Mouse (Mus musculus) CH12.LX (cell line): ENCODE data around the gene Gfra4. TPM values are rescaled to one million over a fixed set of nuclear protein-coding genes. Genes with fewer than 3 reads are reported as not detected.
"Not testable (repeated sequence)": the region's sequence is repeated elsewhere in the genome, so short reads cannot be mapped to it uniquely, and the experiment has no call there.

ENCODE experiments used
- DNase-seq: peaks from one replicate; pipeline ENCODE4 v3.0.0-alpha.2; 2013; ENCODE audit errors: extremely low read depth
- H3K27ac ChIP-seq: 2 replicates; pipeline ENCODE4 v1.5.1; 2012; ENCODE audit warnings: low read depth, mild to moderate bottlenecking, control low read depth, moderate library complexity; ENCODE audit not compliant: insufficient read depth
- H3K27me3 ChIP-seq: replicated peaks from 2 replicates; pipeline ENCODE3; 2012; ENCODE audit warnings: inconsistent platforms
- H3K36me3 ChIP-seq, 2 experiments: replicated peaks in 1 of 2; 2 replicates each; pipeline versions ENCODE3 to v1.6.1; 2012; ENCODE audit warnings: inconsistent platforms in 1 of 2, low read length in 1 of 2, mild to moderate bottlenecking in 1 of 2, mixed read lengths in 1 of 2, moderate library complexity in 1 of 2; ENCODE audit not compliant: control insufficient read depth in 1 of 2, insufficient read depth in 1 of 2
- H3K4me1 ChIP-seq, 2 experiments: 2 replicates each; pipeline ENCODE4 v1.6.1; 2012; ENCODE audit warnings: inconsistent platforms in 1 of 2, moderate library complexity in 1 of 2; ENCODE audit not compliant: insufficient read depth in 2 of 2, control insufficient read depth in 1 of 2
- H3K4me2 ChIP-seq: 2 replicates; pipeline ENCODE4 v1.6.1; 2012; ENCODE audit warnings: low read depth, mild to moderate bottlenecking, control low read depth; ENCODE audit not compliant: poor library complexity, insufficient read depth, severe bottlenecking
- H3K4me3 ChIP-seq, 3 experiments: fragments of 150-350 bp in 1 of 3; sonication (generic) in 1 of 3; replicated peaks in 1 of 3; 2 replicates each; pipeline versions ENCODE3 to v1.5.1; 2011 to 2012; ENCODE audit warnings: low read depth in 2 of 3, low read length in 2 of 3, mild to moderate bottlenecking in 2 of 3, moderate library complexity in 2 of 3, control low read depth in 1 of 3, improper control_type of control experiment in 1 of 3, inconsistent platforms in 1 of 3, mixed read lengths in 1 of 3; ENCODE audit not compliant: poor library complexity in 1 of 3
- H3K79me2 ChIP-seq: replicated peaks from 2 replicates; pipeline ENCODE4 v1.6.1; 2012; ENCODE audit warnings: mild to moderate bottlenecking, moderate library complexity; ENCODE audit not compliant: control insufficient read depth, poor library complexity, insufficient read depth, severe bottlenecking; ENCODE audit errors: extremely low read depth
- H3K9ac ChIP-seq: 2 replicates; pipeline ENCODE4 v1.6.1; 2012; ENCODE audit warnings: low read depth, mild to moderate bottlenecking, control low read depth, moderate library complexity; ENCODE audit not compliant: insufficient read depth
- H3K9me3 ChIP-seq: replicated peaks from 2 replicates; pipeline ENCODE3; 2012; ENCODE audit warnings: low read length, inconsistent platforms, mixed read lengths
- BHLHE40 ChIP-seq: IDR thresholded peaks from 2 replicates; pipeline ENCODE4 v1.6.1; 2011; ENCODE audit warnings: mild to moderate bottlenecking, low read depth, low read length, improper control_type of control experiment
- CHD1 ChIP-seq: IDR thresholded peaks from 2 replicates; pipeline ENCODE4 v1.6.1; 2012; ENCODE audit warnings: low read depth, low read length, improper control_type of control experiment, inconsistent platforms
- EP300 ChIP-seq: IDR thresholded peaks from 2 replicates; pipeline ENCODE4 v1.6.1; 2011; ENCODE audit warnings: low read length, improper control_type of control experiment
- ETS1 ChIP-seq: conservative IDR thresholded peaks from 2 replicates; pipeline ENCODE4 v1.6.1; 2012; ENCODE audit warnings: low read depth, mild to moderate bottlenecking, inconsistent platforms, low read length, improper control_type of control experiment, moderate library complexity
- JUN ChIP-seq: IDR thresholded peaks from 2 replicates; pipeline ENCODE4 v1.6.1; 2011; ENCODE audit warnings: low read depth, mild to moderate bottlenecking, low read length, improper control_type of control experiment, moderate library complexity; ENCODE audit not compliant: insufficient read depth
- JUND ChIP-seq: conservative IDR thresholded peaks from 2 replicates; pipeline ENCODE4 v1.6.1; 2011; ENCODE audit warnings: low read depth, low read length, improper control_type of control experiment
- KAT2A ChIP-seq: IDR thresholded peaks from 2 replicates; pipeline ENCODE4 v1.6.1; 2012; ENCODE audit warnings: low read length, improper control_type of control experiment, inconsistent platforms; ENCODE audit not compliant: insufficient replicate concordance
- MAFK ChIP-seq: IDR thresholded peaks from 2 replicates; pipeline ENCODE4 v1.6.1; 2011; ENCODE audit warnings: low read length, improper control_type of control experiment; ENCODE audit not compliant: insufficient replicate concordance
- MEF2A ChIP-seq: IDR thresholded peaks from 2 replicates; pipeline ENCODE4 v1.6.1; 2014; ENCODE audit warnings: low read depth, mild to moderate bottlenecking, inconsistent platforms, low read length, improper control_type of control experiment, borderline replicate concordance
- NELFE ChIP-seq: IDR thresholded peaks from 2 replicates; pipeline ENCODE4 v1.6.1; 2011; ENCODE audit warnings: low read depth, low read length, improper control_type of control experiment
- NRF1 ChIP-seq: IDR thresholded peaks from 2 replicates; pipeline ENCODE4 v1.6.1; 2014; ENCODE audit warnings: low read depth, mild to moderate bottlenecking, inconsistent platforms, low read length, improper control_type of control experiment, moderate library complexity
- PAX5 ChIP-seq: IDR thresholded peaks from 2 replicates; pipeline ENCODE4 v1.6.1; 2012; ENCODE audit warnings: low read length, inconsistent platforms, mixed read lengths
- SIN3A ChIP-seq: IDR thresholded peaks from 2 replicates; pipeline ENCODE4 v1.6.1; 2012; ENCODE audit warnings: low read length, improper control_type of control experiment, inconsistent platforms
- SMC3 ChIP-seq: IDR thresholded peaks from 2 replicates; pipeline ENCODE4 v1.6.1; 2011; ENCODE audit warnings: low read depth, low read length, improper control_type of control experiment
- TBP ChIP-seq: conservative IDR thresholded peaks from 2 replicates; pipeline ENCODE4 v1.6.1; 2011; ENCODE audit warnings: low read depth, low read length, improper control_type of control experiment
- TCF12 ChIP-seq: IDR thresholded peaks from 2 replicates; pipeline ENCODE4 v1.6.1; 2014; ENCODE audit warnings: low read depth, mild to moderate bottlenecking, inconsistent platforms, low read length, improper control_type of control experiment
- UBTF ChIP-seq: IDR thresholded peaks from 2 replicates; pipeline ENCODE4 v1.6.1; 2012; ENCODE audit warnings: low read depth, mild to moderate bottlenecking, inconsistent platforms, low read length, improper control_type of control experiment, moderate library complexity
- USF1 ChIP-seq: IDR thresholded peaks from 2 replicates; pipeline ENCODE4 v1.6.1; 2014; ENCODE audit warnings: low read depth, mild to moderate bottlenecking, inconsistent platforms, low read length, improper control_type of control experiment
- USF2 ChIP-seq: conservative IDR thresholded peaks from 2 replicates; pipeline ENCODE4 v1.6.1; 2011; ENCODE audit warnings: low read depth, low read length, improper control_type of control experiment
- ZC3H11A ChIP-seq: IDR thresholded peaks from 2 replicates; pipeline ENCODE4 v1.6.1; 2012; ENCODE audit warnings: low read depth, mild to moderate bottlenecking, inconsistent platforms, low read length, improper control_type of control experiment
- ZKSCAN1 ChIP-seq: IDR thresholded peaks from 2 replicates; pipeline ENCODE4 v1.6.1; 2012; ENCODE audit warnings: low read depth, inconsistent platforms, low read length, improper control_type of control experiment, borderline replicate concordance
- ZMIZ1 ChIP-seq: IDR thresholded peaks from 2 replicates; pipeline ENCODE4 v1.6.1; 2012; ENCODE audit warnings: low read depth, mild to moderate bottlenecking, inconsistent platforms, low read length, improper control_type of control experiment
- ZNF384 ChIP-seq: IDR thresholded peaks from 2 replicates; pipeline ENCODE4 v1.6.1; 2012; ENCODE audit warnings: low read depth, low read length, improper control_type of control experiment, inconsistent platforms
- dilution Hi-C: fragments of 300-500 bp; cut with MboI; formaldehyde crosslinking; loops from 2 replicates; pipeline ENCODE4 v1.14.3; 2020; ENCODE audit warnings: low sequenced_read_pairs; ENCODE audit not compliant: extremely low pct_unique_long_range_greater_than_20kb, extremely low pct_ligation_motif_present
- in situ Hi-C: fragments of 300-500 bp; cut with MboI; formaldehyde crosslinking; loops from 3 replicates; pipeline ENCODE4 v1.14.3; 2019; ENCODE audit warnings: low sequenced_read_pairs, low pct_ligation_motif_present, low pct_unique_long_range_greater_than_20kb, mixed read lengths
- polyA plus RNA-seq: library from polyadenylated mRNA; unstranded; fragments of >175 nt; gene quantifications from 2 replicates; pipeline ENCODE4 v1.2.1, GENCODE M21; 2012; ENCODE audit warnings: low read depth; ENCODE audit not compliant: insufficient read length
- total RNA-seq, 2 experiments: library from RNA; depleted of rRNA; stranded (reverse); fragments of 300-350 nt in 1 of 2; fragments of >200 nt in 1 of 2; gene quantifications; 2 replicates each; pipeline ENCODE4 v1.2.3; 2012 to 2014

Gene Gfra4
- total and polyA plus RNA-seq, 3 experiments, result not detected

DNA sequence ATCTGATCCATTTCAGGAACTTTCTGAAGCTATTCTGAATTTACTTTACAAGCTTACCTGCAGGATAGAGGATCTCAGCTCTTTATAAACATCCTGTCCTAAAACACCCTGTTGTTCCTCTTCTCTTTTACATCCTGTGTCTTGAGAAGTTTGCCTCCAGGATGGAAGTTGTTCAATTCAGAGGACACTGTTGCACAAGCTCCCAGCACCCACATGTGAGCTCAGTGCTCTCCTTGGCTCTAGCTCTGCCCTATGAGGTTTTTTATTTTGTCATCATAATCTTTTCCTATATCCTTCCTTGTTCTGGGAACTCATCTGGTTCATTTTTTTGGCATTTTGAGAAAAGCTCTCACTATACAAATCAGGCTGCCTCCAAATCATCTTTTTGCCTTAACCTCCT lies 6.1 kb downstream of the Gfra4 start:
- in situ Hi-C loops, result no loop called here
- no peaks in the 10 kb centered on the region for H3K36me3 ChIP-seq
- no peak overlapping the region for H3K4me3 ChIP-seq
- peaks cover 6% of the 10 kb centered on the region for H3K27me3 ChIP-seq
- no peaks in the 10 kb centered on the region for H3K9me3 ChIP-seq
- no peak for TF ChIP-seq MAFK
- TF ChIP-seq ZKSCAN1, result no peak
- TF ChIP-seq UBTF, result no peak
- no peak for TF ChIP-seq NELFE
- no peak for TF ChIP-seq USF1
- no peak for TF ChIP-seq KAT2A
- TF ChIP-seq EP300, result no peak
- TF ChIP-seq TCF12, result no peak
- TF ChIP-seq JUND, result no peak
- TF ChIP-seq MEF2A, result no peak
- no peaks in the 10 kb centered on the region for H3K79me2 ChIP-seq
- H3K9ac ChIP-seq, result no peak overlapping the region
- no peak for DNase-seq
- no peak overlapping the region for H3K4me2 ChIP-seq
- dilution Hi-C loops, result no loop called here
- no peak overlapping the region for H3K27ac ChIP-seq
- peaks cover 4 to 9% of the 10 kb centered on the region in 2 experiments for H3K4me1 ChIP-seq

DNA sequence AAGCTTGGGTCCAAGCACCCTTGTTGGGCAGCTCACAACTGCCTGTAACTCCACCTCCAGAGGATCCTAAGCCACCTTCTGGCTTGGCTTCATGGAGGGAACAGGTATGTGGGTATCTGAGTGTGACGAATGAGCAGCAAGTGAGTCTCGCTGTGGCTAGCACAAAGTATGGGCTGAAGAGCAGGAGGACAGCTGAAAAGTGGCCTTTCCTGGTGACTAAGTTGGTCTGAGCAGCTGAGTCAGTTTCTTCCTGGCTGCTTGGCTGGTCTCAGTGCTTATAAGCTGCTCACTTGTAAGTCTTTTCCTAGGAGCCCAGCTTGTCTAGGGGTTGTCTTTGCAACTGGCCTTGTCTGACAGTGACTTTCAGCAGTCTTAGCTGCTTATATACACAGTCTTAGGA lies 6.5 kb downstream of the Gfra4 start:
- no peak overlapping the region for H3K4me3 ChIP-seq
- H3K4me1 ChIP-seq, result peaks cover 4 to 9% of the 10 kb centered on the region in 2 experiments
- DNase-seq, result no peak
- H3K27ac ChIP-seq, result no peak overlapping the region
- H3K9ac ChIP-seq, result no peak overlapping the region
- TF ChIP-seq ZNF384 (no peak), UBTF (no peak), ZMIZ1 (no peak), NRF1 (no peak), BHLHE40 (no peak), MAFK (no peak), SIN3A (no peak), PAX5 (no peak), SMC3 (no peak), NELFE (no peak), CHD1 (no peak), USF1 (no peak), ETS1 (no peak), JUN (no peak), TBP (no peak), USF2 (no peak), ZC3H11A (no peak)
- H3K27me3 ChIP-seq, result peaks cover 6% of the 10 kb centered on the region
- H3K4me2 ChIP-seq, result no peak overlapping the region
- dilution Hi-C loops, result no loop called here
- H3K79me2 ChIP-seq, result no peaks in the 10 kb centered on the region
- in situ Hi-C loops, result no loop called here
- H3K36me3 ChIP-seq, result no peaks in the 10 kb centered on the region
- no peaks in the 10 kb centered on the region for H3K9me3 ChIP-seq

DNA sequence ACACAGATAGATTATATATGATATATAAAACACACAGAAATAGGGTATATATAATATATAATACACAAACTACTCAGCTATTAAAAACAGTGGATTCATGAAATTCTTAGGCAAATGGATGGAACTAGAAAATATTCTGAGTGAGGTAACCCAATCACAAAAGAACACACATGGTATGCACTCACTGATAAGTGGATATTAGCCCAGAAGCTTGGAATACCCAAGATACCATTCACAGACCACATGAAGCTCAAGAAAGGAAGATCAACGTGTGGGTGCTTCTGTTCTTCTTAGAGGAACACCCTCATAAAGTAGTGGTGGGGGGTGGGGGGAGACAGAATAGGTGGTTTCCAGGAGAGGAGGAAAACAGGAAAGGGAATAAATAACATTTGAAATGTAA lies 11.5 kb downstream of the Gfra4 start:
- DNase-seq, H3K79me2 ChIP-seq, H3K27ac ChIP-seq, H3K9me3 ChIP-seq, dilution Hi-C loops, H3K9ac ChIP-seq, H3K4me2 ChIP-seq, in situ Hi-C loops, H3K36me3 ChIP-seq, H3K4me1 ChIP-seq, H3K27me3 ChIP-seq, H3K4me3 ChIP-seq: not testable (repeated sequence)
